Mouse (Mus musculus) E14TG2a.4 (cell line): ENCODE measurements around the gene Zdhhc4.

Experiments used
- CTCF ChIP-seq: conservative IDR thresholded peaks from 2 replicates; pipeline ENCODE4 v1.5.1; 2014; ENCODE audit warnings: low read length
- POU5F1 ChIP-seq: IDR thresholded peaks from 2 replicates; pipeline ENCODE4 v1.6.1; 2014; ENCODE audit warnings: low read length, borderline replicate concordance

- no peak for TF ChIP-seq CTCF
- no peak for TF ChIP-seq POU5F1
Observed at GRCm38 (mm10) chr5:143268985-143269362, 60.1 kb downstream of the Zdhhc4 start.
